Mouse (Mus musculus) heart, postnatal 0 days (tissue): ENCODE data around the gene Gm9639.

Experiments
- CTCF ChIP-seq: IDR thresholded peaks from 2 replicates; pipeline ENCODE4 v1.5.1; 2016; ENCODE audit warnings: antibody characterized with exemption, control low read depth, low read depth
- EP300 ChIP-seq: IDR thresholded peaks from 2 replicates; pipeline ENCODE4 v1.6.1; 2016; ENCODE audit warnings: antibody characterized with exemption, low read depth

GRCm38 (mm10) chr10:77835647-77836046 lies 40.8 kb upstream of the Gm9639 start, which contains the start of gene Krtap10-10:
- TF ChIP-seq CTCF (no peak), EP300 (no peak)
